Mouse (Mus musculus) liver, embryonic 12.5 days (tissue): ENCODE measurements at regions not wholly inside any gene's neighbourhood (a gene's known extent, or its start where the extent isn't known, plus 50 kb on each side); places are given as distances from the start of the nearest gene placed in this dataset.

Source experiments
- ATAC-seq: fragments of 200-750 bp; cut with Nextera tagmentation; 2 replicates; pipeline ENCODE4 v1.8.0; 2017; ENCODE audit warnings: moderate number of reproducible peaks, mild to moderate bottlenecking, moderate library complexity
- H3K27ac ChIP-seq: fragments of 300-500 bp; sonication (generic); 2 replicates; pipeline ENCODE4 v1.5.1; 2016; ENCODE audit warnings: mild to moderate bottlenecking
- H3K27me3 ChIP-seq: fragments of 300-500 bp; sonication (generic); replicated peaks from 2 replicates; pipeline ENCODE4 v1.6.1; 2016; ENCODE audit warnings: mild to moderate bottlenecking, moderate library complexity
- H3K36me3 ChIP-seq: fragments of 300-500 bp; sonication (generic); 2 replicates; pipeline ENCODE4 v1.6.1; 2016; ENCODE audit warnings: mild to moderate bottlenecking, moderate library complexity
- H3K4me1 ChIP-seq: fragments of 300-500 bp; sonication (generic); 2 replicates; pipeline ENCODE4 v1.6.1; 2016
- H3K4me2 ChIP-seq: fragments of 300-500 bp; sonication (generic); 2 replicates; pipeline ENCODE4 v1.6.1; 2016; ENCODE audit warnings: mild to moderate bottlenecking, moderate library complexity
- H3K4me3 ChIP-seq: fragments of 300-500 bp; sonication (generic); 2 replicates; pipeline ENCODE4 v1.5.1; 2016; ENCODE audit warnings: mild to moderate bottlenecking, moderate library complexity
- H3K9ac ChIP-seq: fragments of 300-500 bp; sonication (generic); 2 replicates; pipeline ENCODE4 v1.6.1; 2016; ENCODE audit warnings: mild to moderate bottlenecking, moderate library complexity
- H3K9me3 ChIP-seq: fragments of 300-500 bp; sonication (generic); replicated peaks from 2 replicates; pipeline ENCODE4 v1.6.1; 2016; ENCODE audit warnings: mild to moderate bottlenecking, moderate library complexity
- WGBS: fragments of 180-500 bp; shearing (Covaris S2); methylation state at CpG from one replicate; pipeline ENCODE4 v1.1.7; 2016; ENCODE audit not compliant: insufficient replicate concordance; 5-methylcytosine and 5-hydroxymethylcytosine counted together

- Histone ChIP-seq H3K4me1 (no peaks in the 10 kb centered on the region), H3K9me3 (no peaks in the 10 kb centered on the region), H3K9ac (no peak overlapping the region), H3K27ac (no peak overlapping the region), H3K36me3 (no peaks in the 10 kb centered on the region), H3K4me3 (no peak overlapping the region), H3K27me3 (no peaks in the 10 kb centered on the region), H3K4me2 (no peak overlapping the region)
- WGBS: 57% methylated on average over 2 of the region's 2 CpGs
- no peak for ATAC-seq
Observed at GRCm38 (mm10) chr4:84805431-84805830, 78.7 kb upstream of the Cntln start.

- H3K4me3 ChIP-seq: no peak overlapping the region
- H3K4me2 ChIP-seq: no peak overlapping the region
- WGBS: 76% methylated on average over 10 of the region's 10 CpGs
- H3K27me3 ChIP-seq: no peaks in the 10 kb centered on the region
- no peak for ATAC-seq
- H3K36me3 ChIP-seq: no peaks in the 10 kb centered on the region
- no peaks in the 10 kb centered on the region for H3K4me1 ChIP-seq
- H3K27ac ChIP-seq: no peak overlapping the region
- H3K9ac ChIP-seq: no peak overlapping the region
- no peaks in the 10 kb centered on the region for H3K9me3 ChIP-seq
Observed at GRCm38 (mm10) chr4:84793156-84793919, 90.8 kb upstream of the Cntln start.

GRCm38 (mm10) chr4:84786583-84786982 lies 97.5 kb upstream of the Cntln start:
- no peak overlapping the region for H3K9ac ChIP-seq
- H3K27me3 ChIP-seq: no peaks in the 10 kb centered on the region
- H3K4me1 ChIP-seq: no peaks in the 10 kb centered on the region
- ATAC-seq: no peak
- H3K27ac ChIP-seq: no peak overlapping the region
- H3K4me2 ChIP-seq: no peak overlapping the region
- 56% methylated on average over 6 of the region's 6 CpGs for WGBS
- no peaks in the 10 kb centered on the region for H3K36me3 ChIP-seq
- no peak overlapping the region for H3K4me3 ChIP-seq
- no peaks in the 10 kb centered on the region for H3K9me3 ChIP-seq

DNA sequence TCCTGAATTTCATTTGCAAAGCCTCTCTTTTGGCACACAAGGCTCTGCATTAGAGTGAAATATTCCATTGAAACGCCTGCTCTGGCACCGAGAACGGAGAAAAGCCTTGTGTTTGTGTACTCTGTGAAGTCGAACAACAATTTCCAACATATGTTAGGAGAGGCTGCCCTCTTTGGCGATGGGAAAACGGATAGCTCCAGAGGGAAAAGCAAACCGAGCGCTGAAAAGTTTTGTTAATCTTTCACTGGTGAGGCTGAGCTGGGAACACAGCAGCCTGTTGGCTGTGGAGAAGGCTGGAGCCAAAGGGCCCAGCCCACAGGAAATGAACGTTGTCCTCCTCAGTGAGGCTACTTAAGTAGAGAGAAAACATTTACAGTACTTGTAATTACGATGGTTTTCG lies 93.1 kb upstream of the Bnc2 start:
- Histone ChIP-seq H3K4me3 (no peak overlapping the region), H3K4me1 (no peaks in the 10 kb centered on the region)
- ATAC-seq: peak; percentile 44; the same call in 1 of the 2 replicates

DNA sequence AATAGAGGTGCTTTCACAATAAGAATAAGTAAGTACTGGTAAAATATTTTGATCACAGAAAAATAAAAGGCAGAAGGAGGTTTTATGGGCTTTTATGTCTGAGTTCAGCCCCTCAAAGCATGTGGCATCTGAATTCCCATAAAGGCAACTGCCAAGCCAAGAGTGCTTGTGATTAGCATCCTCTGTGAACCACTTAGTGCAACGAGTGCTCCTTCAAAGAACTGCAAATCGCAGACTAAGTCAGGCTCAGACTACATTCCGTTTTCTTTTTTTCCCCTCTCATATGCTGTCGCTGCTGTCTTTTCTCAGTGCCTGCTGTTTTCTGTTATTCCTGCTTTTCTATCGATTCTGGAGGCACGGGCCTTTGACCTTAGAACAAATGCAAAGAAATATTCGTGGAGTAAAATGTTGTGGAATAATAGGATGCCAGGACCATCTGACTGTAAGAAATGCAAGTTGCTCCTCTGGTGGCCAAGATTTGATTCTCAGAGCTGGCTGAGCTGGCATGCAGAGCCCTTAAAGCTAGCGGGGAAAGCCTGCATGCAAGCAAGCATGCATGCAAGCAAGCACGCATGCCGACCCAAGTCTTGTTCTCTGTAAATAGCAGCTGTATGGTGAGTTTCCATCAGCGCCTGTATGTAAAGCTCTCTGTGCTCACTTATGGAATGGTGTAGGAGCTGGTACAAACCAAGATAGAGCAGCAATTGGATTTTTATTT lies 91.8 kb upstream of the Bnc2 start:
- ATAC-seq: no peak
- Histone ChIP-seq H3K9me3 (no peaks in the 10 kb centered on the region), H3K4me1 (no peaks in the 10 kb centered on the region), H3K36me3 (no peaks in the 10 kb centered on the region), H3K9ac (no peak overlapping the region), H3K4me2 (no peak overlapping the region), H3K27me3 (no peaks in the 10 kb centered on the region), H3K4me3 (no peak overlapping the region), H3K27ac (no peak overlapping the region)
- 61% methylated on average over 11 of the region's 11 CpGs for WGBS

More for the DNA sequence above, 93.1 kb upstream of the Bnc2 start:
- Histone ChIP-seq H3K27me3 (no peaks in the 10 kb centered on the region), H3K27ac (no peak overlapping the region), H3K36me3 (no peaks in the 10 kb centered on the region), H3K9me3 (no peaks in the 10 kb centered on the region), H3K9ac (no peak overlapping the region), H3K4me2 (peak overlapping the region; percentile 24; the same call in 1 of the 2 replicates)
- WGBS: 33% methylated on average over 11 of the region's 11 CpGs

DNA sequence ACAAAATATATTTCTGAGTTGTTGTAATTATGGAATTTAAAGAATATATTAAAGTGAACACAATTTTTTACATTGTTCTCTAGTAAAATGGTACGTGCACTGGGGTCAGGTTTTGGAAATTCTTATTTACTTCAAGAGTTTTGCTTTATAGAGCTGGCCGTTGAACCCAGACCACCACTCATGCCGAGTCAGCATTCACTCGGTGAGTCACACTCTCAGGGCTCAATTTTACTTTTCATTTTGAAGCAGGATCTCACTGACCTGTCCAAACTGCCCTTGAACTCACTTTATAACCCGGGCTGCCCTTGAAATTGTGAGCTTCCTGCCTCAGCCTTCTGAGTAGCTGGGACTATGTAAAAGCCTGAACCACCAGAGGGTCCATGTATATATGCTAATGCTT lies 82.1 kb upstream of the Bnc2 start:
- 65% methylated on average over 5 of the region's 5 CpGs for WGBS
- H3K9ac ChIP-seq: no peak overlapping the region
- H3K4me1 ChIP-seq: no peaks in the 10 kb centered on the region
- no peak overlapping the region for H3K4me2 ChIP-seq
- no peak overlapping the region for H3K27ac ChIP-seq
- ATAC-seq: no peak
- no peak overlapping the region for H3K4me3 ChIP-seq
- no peaks in the 10 kb centered on the region for H3K9me3 ChIP-seq
- no peaks in the 10 kb centered on the region for H3K36me3 ChIP-seq
- no peaks in the 10 kb centered on the region for H3K27me3 ChIP-seq

DNA sequence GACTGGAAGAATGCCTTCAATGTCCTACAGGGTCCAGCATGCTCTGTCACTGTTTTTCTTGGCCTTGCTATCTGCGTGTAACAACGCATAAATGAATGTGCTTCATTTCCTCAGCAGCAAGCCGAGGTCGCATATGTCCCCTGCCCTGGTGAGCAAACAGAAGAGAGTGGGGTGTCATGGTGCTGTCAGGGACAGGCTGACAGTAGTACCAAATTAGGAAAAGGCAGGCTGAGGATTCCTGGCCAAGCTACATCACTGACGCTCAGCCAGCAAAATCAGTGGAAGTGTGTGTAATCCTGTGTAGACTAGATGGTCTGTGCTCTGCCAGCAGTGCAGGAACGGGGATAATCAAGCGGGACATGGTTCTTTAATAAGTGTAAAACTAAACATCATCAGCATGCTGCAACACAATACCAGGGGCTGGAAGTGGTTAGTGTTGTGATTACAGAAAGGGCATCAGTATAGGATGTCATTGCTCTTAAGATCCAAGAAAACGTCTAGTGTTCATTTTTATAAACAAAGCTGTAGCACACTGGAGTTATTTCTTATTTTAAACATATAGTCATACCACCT lies 77.6 kb upstream of the Bnc2 start:
- no peaks in the 10 kb centered on the region for H3K27me3 ChIP-seq
- H3K36me3 ChIP-seq: no peaks in the 10 kb centered on the region
- H3K4me1 ChIP-seq: no peaks in the 10 kb centered on the region
- no peak overlapping the region for H3K27ac ChIP-seq
- H3K4me2 ChIP-seq: no peak overlapping the region
- H3K4me3 ChIP-seq: no peak overlapping the region
- H3K9ac ChIP-seq: no peak overlapping the region
- 61% methylated on average over 8 of the region's 8 CpGs for WGBS
- no peaks in the 10 kb centered on the region for H3K9me3 ChIP-seq
- ATAC-seq: no peak

GRCm38 (mm10) chr4:84741301-84741700 lies 66.2 kb upstream of the Bnc2 start:
- no peak for ATAC-seq
- Histone ChIP-seq H3K27me3 (no peaks in the 10 kb centered on the region), H3K36me3 (no peaks in the 10 kb centered on the region), H3K4me1 (no peaks in the 10 kb centered on the region), H3K4me3 (no peak overlapping the region), H3K9me3 (no peaks in the 10 kb centered on the region), H3K9ac (no peak overlapping the region), H3K4me2 (no peak overlapping the region), H3K27ac (no peak overlapping the region)
- WGBS: 39% methylated on average over 2 of the region's 2 CpGs

- Histone ChIP-seq H3K4me3 (no peak overlapping the region), H3K27ac (no peak overlapping the region), H3K27me3 (no peaks in the 10 kb centered on the region), H3K4me2 (no peak overlapping the region), H3K4me1 (no peaks in the 10 kb centered on the region), H3K9ac (no peak overlapping the region), H3K36me3 (no peaks in the 10 kb centered on the region), H3K9me3 (no peaks in the 10 kb centered on the region)
- no peak for ATAC-seq
- WGBS: 57% methylated on average over 2 of the region's 3 CpGs
Observed at GRCm38 (mm10) chr4:84740816-84741215, 65.7 kb upstream of the Bnc2 start.
